Mouse (Mus musculus) spleen, adult 2 months (tissue): Measurements from ENCODE around the gene Figla.

Experiments used
- CTCF ChIP-seq: fragments of 200-500 bp; IDR thresholded peaks from 2 replicates; pipeline ENCODE4 v1.5.1; 2011; ENCODE audit warnings: mild to moderate bottlenecking, inconsistent platforms; ENCODE audit not compliant: insufficient read depth, insufficient read length, insufficient replicate concordance; ENCODE audit errors: extremely low read depth
- POLR2A ChIP-seq: fragments of 200-500 bp; IDR thresholded peaks from 2 replicates; pipeline ENCODE4 v1.6.1; 2011; ENCODE audit warnings: low read depth, low read length, inconsistent platforms

DNA sequence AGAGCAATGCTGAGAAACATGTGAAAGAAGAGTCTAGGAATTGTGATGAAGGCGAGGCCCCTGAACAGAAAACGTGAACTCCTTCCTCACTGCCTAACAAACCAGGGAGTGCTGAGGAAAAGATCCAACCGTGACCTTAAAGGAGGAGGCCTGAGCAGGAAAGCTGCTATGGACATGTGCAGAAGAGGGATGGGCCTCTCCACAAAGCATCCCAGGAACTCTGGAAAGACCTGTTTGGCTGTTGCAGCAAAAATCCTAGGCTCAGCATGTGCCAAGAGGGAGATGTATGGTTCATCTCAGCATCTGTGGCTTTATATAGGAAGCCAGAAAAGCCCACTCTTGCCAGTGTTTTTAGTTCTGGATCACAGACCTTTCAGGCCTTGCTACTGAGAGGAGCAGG, 43.3 kb upstream of the Figla start:
- TF ChIP-seq POLR2A: no peak
- no peak for TF ChIP-seq CTCF
